Mouse (Mus musculus) heart, embryonic 14.5 days (tissue): ENCODE measurements around the gene Shb. TPM values are rescaled to one million over a fixed set of nuclear protein-coding genes. Genes with fewer than 3 reads are reported as not detected.

Experiments used
- ATAC-seq: fragments of 200-750 bp; cut with Nextera tagmentation; 2 replicates; pipeline ENCODE4 v1.8.0; 2017; ENCODE audit warnings: low read depth, moderate TSS enrichment; ENCODE audit not compliant: insufficient number of reproducible peaks, insufficient read depth, low FRiP score
- H3K27ac ChIP-seq, 2 experiments: fragments of 200-500 bp in 1 of 2; fragments of 300-500 bp in 1 of 2; sonication (generic) in 1 of 2; replicated peaks in 1 of 2; 2 replicates each; pipeline ENCODE4 v1.5.1; 2012 to 2014; ENCODE audit warnings: low read depth in 2 of 2, low read length in 2 of 2, control low read depth in 1 of 2, mild to moderate bottlenecking in 1 of 2, mixed read lengths in 1 of 2; ENCODE audit not compliant: control insufficient read depth in 1 of 2, insufficient read depth in 1 of 2
- H3K27me3 ChIP-seq: fragments of 300-500 bp; sonication (generic); 2 replicates; pipeline ENCODE4 v1.6.1; 2014; ENCODE audit warnings: mild to moderate bottlenecking, low read length, control low read depth; ENCODE audit not compliant: control insufficient read depth, insufficient read depth
- H3K36me3 ChIP-seq: fragments of 300-500 bp; sonication (generic); 2 replicates; pipeline ENCODE4 v1.6.1; 2014; ENCODE audit warnings: mild to moderate bottlenecking, control low read depth, low read length, mixed read lengths; ENCODE audit not compliant: control insufficient read depth, insufficient read depth
- H3K4me1 ChIP-seq, 2 experiments: fragments of 200-500 bp in 1 of 2; fragments of 300-500 bp in 1 of 2; sonication (generic) in 1 of 2; 2 replicates each; pipeline ENCODE4 v1.6.1; 2012 to 2014; ENCODE audit warnings: low read length in 2 of 2, control low read depth in 1 of 2, mixed read lengths in 1 of 2; ENCODE audit not compliant: control insufficient read depth in 2 of 2, insufficient read depth in 2 of 2
- H3K4me2 ChIP-seq: fragments of 300-500 bp; sonication (generic); 2 replicates; pipeline ENCODE4 v1.6.1; 2014; ENCODE audit warnings: mild to moderate bottlenecking, low read length
- H3K4me3 ChIP-seq, 2 experiments: fragments of 200-500 bp in 1 of 2; fragments of 300-500 bp in 1 of 2; sonication (generic) in 1 of 2; 2 replicates each; pipeline ENCODE4 v1.5.1; 2012 to 2014; ENCODE audit warnings: low read length in 2 of 2, mild to moderate bottlenecking in 2 of 2, control low read depth in 1 of 2, low read depth in 1 of 2, moderate library complexity in 1 of 2; ENCODE audit not compliant: control insufficient read depth in 1 of 2, insufficient read depth in 1 of 2
- H3K9ac ChIP-seq: fragments of 300-500 bp; sonication (generic); 2 replicates; pipeline ENCODE4 v1.6.1; 2014; ENCODE audit warnings: mild to moderate bottlenecking, low read length
- H3K9me3 ChIP-seq: fragments of 300-500 bp; sonication (generic); 2 replicates; pipeline ENCODE4 v1.6.1; 2016; ENCODE audit warnings: low read length, control low read depth; ENCODE audit not compliant: control insufficient read depth
- WGBS: fragments of 180-500 bp; shearing (Covaris S2); extraction: QIAGEN DNeasy Blood & Tissue Kit; methylation state at CpG from one replicate; pipeline ENCODE4 v1.1.7; 2014; 5-methylcytosine and 5-hydroxymethylcytosine counted together
- polyA plus RNA-seq: library from polyadenylated mRNA; unstranded; fragments of >200 nt; fragmentation: Nextera tagmentation; extraction: Ambion mirVana; gene quantifications from 2 replicates; pipeline ENCODE4 v1.2.1, GENCODE M21; 2014

Shb gene
- polyA plus RNA-seq, 1 experiment from 2014 or later = 19.0 TPM

- Histone ChIP-seq H3K4me1 (peaks cover 47 to 80% of the 10 kb centered on the region in 2 experiments), H3K27me3 (no peaks in the 10 kb centered on the region), H3K4me3 (no peak overlapping the region), H3K27ac (no peak overlapping the region), H3K9ac (0 out of 2 replicates have a peak overlapping the region, but pooled peaks have one; percentile 7), H3K4me2 (no peak overlapping the region), H3K36me3 (0 out of 2 replicates have a peak, but pooled peaks cover 6% of the 10 kb centered on the region), H3K9me3 (no peaks in the 10 kb centered on the region)
- WGBS = 94% methylated on average over 3 of the region's 3 CpGs
- no peak for ATAC-seq
Measured at GRCm38 (mm10) chr4:45464123-45464522, 68.1 kb downstream of the Shb start.

GRCm38 (mm10) chr4:45462628-45463027 is 69.6 kb downstream of the Shb start:
- peak overlapping the region in 1 of 2 experiments; percentile 6; a peak in 1 of 4 replicates for H3K27ac ChIP-seq
- H3K27me3 ChIP-seq = no peaks in the 10 kb centered on the region
- peaks cover 42 to 78% of the 10 kb centered on the region in 2 experiments for H3K4me1 ChIP-seq

GRCm38 (mm10) chr4:45461661-45462060 is 70.6 kb downstream of the Shb start:
- Histone ChIP-seq H3K4me2 (no peak overlapping the region), H3K36me3 (peaks cover 22% of the 10 kb centered on the region), H3K9ac (no peak overlapping the region), H3K27me3 (no peaks in the 10 kb centered on the region), H3K27ac (peak overlapping the region; percentile 6 to 19; a peak in 1 of 4 replicates), H3K4me1 (peaks cover 36 to 71% of the 10 kb centered on the region in 2 experiments), H3K4me3 (no peak overlapping the region), H3K9me3 (no peaks in the 10 kb centered on the region)
- 36% methylated on average over 7 of the region's 7 CpGs for WGBS
- ATAC-seq = no peak

More at GRCm38 (mm10) chr4:45462628-45463027, 69.6 kb downstream of the Shb start:
- Histone ChIP-seq H3K9me3 (no peaks in the 10 kb centered on the region), H3K4me2 (no peak overlapping the region), H3K4me3 (no peak overlapping the region), H3K9ac (no peak overlapping the region), H3K36me3 (peaks cover 13% of the 10 kb centered on the region)
- ATAC-seq = no peak
- WGBS = 76% methylated on average over 5 of the region's 5 CpGs

GRCm38 (mm10) chr4:45459375-45459774 is 72.9 kb downstream of the Shb start:
- Histone ChIP-seq H3K9me3 (no peaks in the 10 kb centered on the region), H3K9ac (0 out of 2 replicates have a peak overlapping the region, but pooled peaks have one; percentile 2), H3K27ac (no peak overlapping the region), H3K27me3 (no peaks in the 10 kb centered on the region), H3K4me2 (no peak overlapping the region), H3K36me3 (peaks cover 30% of the 10 kb centered on the region), H3K4me3 (no peak overlapping the region), H3K4me1 (peaks cover 26 to 65% of the 10 kb centered on the region in 2 experiments)
- ATAC-seq = no peak
- WGBS = 46% methylated on average over 9 of the region's 9 CpGs

GRCm38 (mm10) chr4:45457543-45457942 is 74.7 kb downstream of the Shb start:
- 85% methylated on average over 2 of the region's 2 CpGs for WGBS
- Histone ChIP-seq H3K36me3 (peaks cover 35% of the 10 kb centered on the region), H3K4me3 (no peak overlapping the region), H3K4me1 (peaks cover 36 to 64% of the 10 kb centered on the region in 2 experiments), H3K4me2 (no peak overlapping the region), H3K27me3 (no peaks in the 10 kb centered on the region), H3K9me3 (no peaks in the 10 kb centered on the region), H3K9ac (no peak overlapping the region), H3K27ac (no peak overlapping the region)
- no peak for ATAC-seq

GRCm38 (mm10) chr4:45455001-45455400 is 77.3 kb downstream of the Shb start:
- no peaks in the 10 kb centered on the region for H3K9me3 ChIP-seq
- peaks cover 44% of the 10 kb centered on the region for H3K36me3 ChIP-seq
- peaks cover 32 to 61% of the 10 kb centered on the region in 2 experiments for H3K4me1 ChIP-seq
- 65% methylated on average over 4 of the region's 4 CpGs for WGBS
- no peak for ATAC-seq
- H3K27me3 ChIP-seq = no peaks in the 10 kb centered on the region; the same call in 1 of the 2 replicates
- no peak overlapping the region for H3K4me2 ChIP-seq
- no peak overlapping the region for H3K4me3 ChIP-seq
- no peak overlapping the region; a peak in 1 of 4 replicates for H3K27ac ChIP-seq
- H3K9ac ChIP-seq = no peak overlapping the region

GRCm38 (mm10) chr4:45453271-45453851 is 78.9 kb downstream of the Shb start:
- Histone ChIP-seq H3K9ac (peak overlapping the region; percentile 21; the same call in 1 of the 2 replicates), H3K27me3 (no peaks in the 10 kb centered on the region; the same call in 1 of the 2 replicates), H3K4me2 (no peak overlapping the region), H3K9me3 (no peaks in the 10 kb centered on the region), H3K4me3 (no peak overlapping the region), H3K4me1 (peaks cover 20 to 49% of the 10 kb centered on the region in 2 experiments; a peak in 3 of 4 replicates), H3K36me3 (peaks cover 44% of the 10 kb centered on the region), H3K27ac (peak overlapping the region in 1 of 2 experiments; percentile 4; a peak in 1 of 4 replicates)
- no peak for ATAC-seq
- WGBS = 78% methylated on average over 3 of the region's 3 CpGs
